Mouse (Mus musculus): ENCODE results near the gene Cd302. TPM values are rescaled to one million over a fixed set of nuclear protein-coding genes. Genes with fewer than 3 reads are reported as not detected.
A peak's percentile ranks its signal among the peaks of the same experiment; 100 is the strongest.

Cd302 gene
- total RNA-seq, 2 experiments from 2014 or later = 7.2 to 8.6 TPM

- Histone ChIP-seq H3K4me3 (no peak overlapping the region), H3K27ac (no peak overlapping the region)
- no peak for TF ChIP-seq CTCF (IDR thresholded peaks at IDR 0.05)
- intact Hi-C loops (cut with DNase I) = no loop called here
- DNase-seq = no peak
These were observed 53.9 kb downstream of the Cd302 start for GRCm38 (mm10) chr2:60230361-60230760.

DNA sequence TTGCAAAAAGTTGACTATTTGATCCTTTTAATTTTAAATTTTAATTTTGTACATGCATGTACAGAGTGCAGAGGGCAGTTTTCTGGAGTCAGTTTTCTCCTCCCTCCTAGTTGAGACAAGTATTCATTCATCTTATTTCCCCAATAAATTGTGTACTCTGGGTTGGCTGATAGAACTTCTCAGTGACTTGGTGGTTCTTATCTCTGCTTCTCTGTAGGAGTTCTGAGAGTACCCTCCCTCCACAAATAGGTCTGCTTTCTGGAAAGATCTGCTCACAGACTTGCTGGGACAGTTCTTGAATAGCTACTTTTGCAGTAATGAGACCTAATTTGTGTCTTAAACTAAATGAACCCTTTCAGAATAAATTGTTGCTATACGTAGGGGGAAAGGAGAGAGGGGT is 55.8 kb downstream of the Cd302 start:
- intact Hi-C loops (cut with DNase I) = no loop called here
- DNase-seq = no peak
- Histone ChIP-seq H3K27ac (no peak overlapping the region), H3K4me3 (no peak overlapping the region)
- TF ChIP-seq CTCF (IDR thresholded peaks at IDR 0.05) = no peak

DNA sequence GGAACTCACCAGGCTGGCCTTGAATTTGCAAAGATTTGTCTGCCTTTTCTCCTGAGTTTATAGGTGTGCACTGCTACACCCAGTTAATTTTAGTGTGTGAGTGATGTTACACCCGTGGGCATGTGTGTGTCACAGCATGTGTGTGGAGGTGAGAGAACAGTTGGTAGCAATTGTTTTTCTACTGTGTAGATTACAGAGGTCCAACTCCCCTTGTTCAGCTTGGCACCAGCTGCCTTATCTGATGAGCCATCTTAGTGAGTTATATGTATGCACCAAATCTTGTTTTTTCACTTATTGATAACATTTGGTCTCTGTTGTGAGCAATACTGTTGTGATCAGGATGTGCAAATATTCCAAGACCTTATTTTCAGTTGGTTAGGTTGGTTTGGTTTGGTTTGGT is 60.8 kb downstream of the Cd302 start:
- TF ChIP-seq CTCF (IDR thresholded peaks at IDR 0.05) = no peak
- intact Hi-C loops (cut with DNase I) = no loop called here
- no peak overlapping the region for H3K27ac ChIP-seq
- no peak overlapping the region for H3K4me3 ChIP-seq
- DNase-seq = no peak

- Histone ChIP-seq H3K27ac (no peak overlapping the region), H3K4me3 (no peak overlapping the region)
- intact Hi-C loops (cut with DNase I) = no loop called here
- DNase-seq = no peak
- no peak for TF ChIP-seq CTCF (IDR thresholded peaks at IDR 0.05)
These were observed 62.3 kb downstream of the Cd302 start for GRCm38 (mm10) chr2:60221954-60222353.

DNA sequence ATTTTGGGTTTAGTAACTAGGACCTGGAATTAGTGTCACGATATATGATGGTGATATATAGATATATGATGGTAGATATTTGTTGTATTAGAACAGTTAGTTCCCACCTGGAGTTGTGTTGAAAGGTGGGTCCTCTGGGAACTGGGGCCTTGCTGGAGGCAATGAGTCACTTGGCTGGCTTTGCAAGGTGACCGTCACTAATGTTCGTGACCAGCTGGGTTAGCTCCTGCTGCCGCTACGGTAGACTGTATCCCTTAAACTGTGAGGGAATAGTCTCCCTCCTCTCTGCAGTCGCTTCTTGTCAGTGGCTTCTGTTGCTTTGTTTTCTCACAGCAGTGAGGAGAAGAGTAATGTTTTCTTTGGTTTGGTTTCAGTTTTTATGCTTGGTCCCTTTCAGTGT is 63.1 kb downstream of the Cd302 start:
- no peak for TF ChIP-seq CTCF (IDR thresholded peaks at IDR 0.05)
- Histone ChIP-seq H3K4me3 (peak overlapping the region; percentile 42), H3K27ac (peak overlapping the region; percentile 54)
- peak; percentile 41 for DNase-seq
- intact Hi-C loops (cut with DNase I) = no loop called here

DNA sequence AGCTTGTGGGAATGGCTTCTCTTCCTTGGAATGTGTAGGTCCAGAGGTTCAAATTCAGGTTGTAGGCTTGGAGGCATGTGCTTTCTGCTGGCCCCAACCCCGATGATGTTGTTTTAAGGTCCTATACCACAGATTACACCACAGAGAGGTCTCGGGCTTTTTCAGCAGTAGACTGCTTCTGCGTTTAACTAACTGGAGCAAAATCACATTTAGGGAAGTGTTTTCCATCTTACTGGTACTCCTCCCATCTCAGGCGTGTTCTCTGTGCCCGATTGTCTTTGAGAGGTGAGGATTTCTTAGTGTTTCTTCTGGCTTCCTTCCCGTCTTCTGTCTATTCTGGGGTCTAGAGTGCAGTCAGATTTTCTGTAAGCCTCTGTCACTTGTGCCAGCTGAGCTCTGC is 66.7 kb downstream of the Cd302 start:
- TF ChIP-seq CTCF (IDR thresholded peaks at IDR 0.05) = no peak
- Histone ChIP-seq H3K27ac (peak overlapping the region; percentile 4; the same call in 1 of the 2 replicates), H3K4me3 (no peak overlapping the region)
- no peak for DNase-seq
- intact Hi-C loops (cut with DNase I) = loop anchor here (5.0 kb wide), 1 partner anchor 335 kb away; the partner anchor contains the start of gene Wdsub1

GRCm38 (mm10) chr2:60216547-60217153 is 67.6 kb downstream of the Cd302 start:
- H3K27ac ChIP-seq = peak overlapping the region; percentile 13; the same call in 1 of the 2 replicates
- no peak for DNase-seq
- intact Hi-C loops (cut with DNase I) = loop anchor here (5.0 kb wide), 1 partner anchor 334 kb away; the partner anchor contains the start of gene Wdsub1
- no peak overlapping the region for H3K4me3 ChIP-seq
- TF ChIP-seq CTCF (IDR thresholded peaks at IDR 0.05) = no peak

DNA sequence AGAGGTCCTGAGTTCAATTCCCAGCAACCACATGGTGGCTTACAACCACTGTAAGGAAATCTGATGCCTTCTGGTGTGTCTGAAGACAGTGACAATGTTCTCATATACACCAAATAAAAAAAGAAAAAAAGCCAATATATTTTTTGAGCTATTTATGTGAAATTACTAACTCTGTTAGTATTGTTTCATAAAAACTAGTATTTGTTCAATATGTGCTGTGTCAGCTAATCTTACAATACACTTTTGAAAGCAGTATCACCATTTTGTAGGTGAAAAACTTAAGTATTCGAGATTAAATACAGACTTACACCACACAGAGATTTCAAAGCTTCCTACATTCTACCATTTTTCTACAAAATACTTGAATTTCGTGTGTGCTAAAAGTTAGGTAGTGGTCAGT is 69.6 kb downstream of the Cd302 start:
- H3K4me3 ChIP-seq = no peak overlapping the region
- no peak for TF ChIP-seq CTCF (IDR thresholded peaks at IDR 0.05)
- no peak for DNase-seq
- H3K27ac ChIP-seq = no peak overlapping the region
- intact Hi-C loops (cut with DNase I) = loop anchor here (5.0 kb wide), 1 partner anchor 332 kb away; the partner anchor contains the start of gene Wdsub1

GRCm38 (mm10) chr2:60212488-60212887 is 71.8 kb downstream of the Cd302 start:
- H3K27ac ChIP-seq = no peak overlapping the region
- no peak for TF ChIP-seq CTCF (IDR thresholded peaks at IDR 0.05)
- intact Hi-C loops (cut with DNase I) = no loop called here
- no peak for DNase-seq
- H3K4me3 ChIP-seq = no peak overlapping the region

DNA sequence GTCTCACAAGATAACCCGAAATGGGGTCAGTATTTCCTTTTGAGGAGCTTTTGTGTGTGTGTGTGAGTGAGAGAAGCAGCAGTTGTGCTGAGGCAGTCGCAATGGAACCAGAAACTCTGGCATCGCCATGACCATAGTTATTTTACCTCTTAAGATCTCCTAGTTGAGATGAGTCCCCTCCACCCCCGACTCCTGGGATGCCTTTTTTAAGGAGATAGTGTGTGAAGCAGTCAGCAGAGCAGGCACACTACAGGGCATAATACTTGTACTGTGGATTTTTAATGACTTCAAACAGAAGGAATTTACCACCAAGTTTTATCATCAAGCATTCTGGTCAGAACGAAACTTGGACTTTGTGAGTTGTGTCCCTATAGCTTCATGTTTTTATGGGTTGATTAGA is 73.5 kb downstream of the Cd302 start:
- TF ChIP-seq CTCF (IDR thresholded peaks at IDR 0.05) = no peak
- H3K27ac ChIP-seq = peak overlapping the region; percentile 98
- DNase-seq = no peak
- intact Hi-C loops (cut with DNase I) = no loop called here
- peak overlapping the region; percentile 97 for H3K4me3 ChIP-seq

GRCm38 (mm10) chr2:60209703-60210651 is 74.3 kb downstream of the Cd302 start, which contains the start of the genes Baz2b and March7:
Gene Baz2b (minus strand): TSS chr2:60209839.
Gene March7 (plus strand): TSS chr2:60209887.
- peak; percentile 95 for DNase-seq
- Histone ChIP-seq H3K27ac (peak within 1 kb of the TSS; percentile 98), H3K4me3 (peak within 1 kb of the TSS; percentile 97)
- intact Hi-C loops (cut with DNase I) = loop anchor here (1.0 to 10.0 kb wide), 4 partner anchors 85 to 375 kb away; no protein-coding TSS in a partner anchor
- TF ChIP-seq CTCF (IDR thresholded peaks at IDR 0.05) = peak; percentile 63

GRCm38 (mm10) chr2:60209122-60209611 is 75.1 kb downstream of the Cd302 start:
- no peak for TF ChIP-seq CTCF (IDR thresholded peaks at IDR 0.05)
- intact Hi-C loops (cut with DNase I) = loop anchor here (1.0 to 10.0 kb wide), 4 partner anchors 84 to 374 kb away; no protein-coding TSS in a partner anchor
- DNase-seq = no peak
- Histone ChIP-seq H3K4me3 (peak overlapping the region; percentile 97), H3K27ac (peak overlapping the region; percentile 98)
